Mouse (Mus musculus) stomach, postnatal 0 days (tissue): ENCODE measurements around the gene Tsnax.

ENCODE experiments used
- CTCF ChIP-seq: IDR thresholded peaks from 2 replicates; pipeline ENCODE4 v1.5.1; 2016; ENCODE audit warnings: antibody characterized with exemption, low read depth, mild to moderate bottlenecking, moderate library complexity
- EP300 ChIP-seq: optimal IDR thresholded peaks from 2 replicates; pipeline ENCODE3; 2016; ENCODE audit warnings: antibody characterized with exemption

GRCm38 (mm10) chr8:125041496-125041895, 28.7 kb downstream of the Tsnax start:
- TF ChIP-seq CTCF (no peak), EP300 (no peak)
